Mouse (Mus musculus): Measurements from ENCODE around the gene Wdr64.

The Wdr64 gene

DNA sequence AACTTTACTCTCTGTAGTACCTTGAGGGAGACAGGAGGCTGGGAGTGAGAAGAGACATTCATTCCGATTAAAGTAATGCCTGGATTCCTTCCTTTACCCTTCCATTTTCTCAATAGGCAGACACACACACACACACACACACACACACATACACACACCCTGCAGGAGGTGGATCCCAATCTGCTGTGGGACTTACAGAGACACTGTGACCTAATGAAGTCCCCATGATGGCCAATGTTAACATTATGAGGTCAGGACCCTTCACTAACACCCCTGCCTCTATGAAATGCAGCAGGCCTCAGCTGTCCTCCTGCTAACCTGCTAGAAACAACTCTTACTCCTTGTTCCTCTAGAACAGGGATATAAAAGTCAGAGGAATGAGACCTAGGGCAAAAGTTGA, at the start of gene Wdr64:
TSS of gene Wdr64 (plus strand) at position 301 of the 400 bp plus-strand sequence.
- no peak for DNase-seq

- no peak for DNase-seq
Measured at GRCm38 (mm10) chr1:175648615-175649014, 49.8 kb upstream of the Wdr64 start.

GRCm38 (mm10) chr1:175659900-175660299, 38.5 kb upstream of the Wdr64 start:
- DNase-seq: no peak

GRCm38 (mm10) chr1:175668666-175669405, 29.6 kb upstream of the Wdr64 start:
- DNase-seq: peak; percentile 49

DNA sequence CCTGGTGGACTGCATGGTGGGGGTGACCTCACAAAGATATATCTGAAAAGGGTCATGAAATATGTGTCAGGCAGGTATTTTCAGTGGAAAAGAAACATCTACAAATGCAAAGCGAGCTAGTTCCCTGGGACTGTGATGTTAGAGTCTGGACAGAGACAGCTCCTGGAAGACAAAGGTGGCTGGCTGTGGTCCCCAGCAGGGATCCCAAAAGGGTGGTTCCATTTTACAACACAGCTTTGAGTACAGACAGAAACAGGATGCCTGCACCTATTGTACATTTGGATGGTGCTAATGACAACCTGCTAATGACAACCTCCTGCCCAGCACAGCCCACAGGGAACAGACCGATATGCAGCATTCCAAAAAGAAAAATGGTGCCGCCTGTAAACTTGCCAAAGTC, 28.9 kb upstream of the Wdr64 start:
- DNase-seq: no peak

DNA sequence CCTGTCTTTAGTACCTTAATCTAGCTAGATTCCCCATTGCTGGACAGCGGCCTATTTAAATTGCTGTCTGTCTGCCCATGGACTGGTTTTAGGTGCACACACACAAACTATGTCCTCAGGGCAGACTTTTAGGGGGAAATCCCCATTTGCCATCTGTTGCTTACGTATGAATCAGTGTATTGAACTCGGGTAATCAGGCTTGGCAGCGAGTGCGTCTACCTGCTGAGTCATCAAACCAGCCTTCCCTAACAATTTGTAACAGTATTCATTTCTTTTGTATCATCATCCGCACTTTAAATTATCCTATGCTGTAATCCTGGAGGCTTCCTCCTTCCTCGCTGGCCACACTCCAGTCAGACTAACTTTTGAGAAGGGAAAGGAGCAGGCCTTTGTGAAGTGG, 28.4 kb upstream of the Wdr64 start:
- no peak for DNase-seq

DNA sequence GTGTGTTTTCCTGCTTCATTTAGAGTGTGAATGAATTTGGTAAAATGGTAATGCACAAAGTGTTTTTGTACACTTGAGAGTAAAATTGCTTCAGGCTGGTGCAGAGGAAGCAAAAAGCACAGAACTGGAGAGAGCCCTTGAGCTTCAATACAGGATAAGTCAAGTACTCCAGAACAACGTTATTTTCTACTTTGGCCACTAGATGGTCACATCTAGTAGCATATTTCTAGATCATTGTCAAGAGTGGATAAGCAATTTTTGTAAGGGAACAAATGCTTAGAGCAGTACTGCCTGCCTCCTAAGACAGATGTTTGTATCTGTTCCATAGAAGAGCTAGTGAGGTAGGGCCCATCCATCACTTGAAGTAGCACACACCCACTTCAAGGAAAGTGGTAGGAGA, 26.8 kb upstream of the Wdr64 start:
- DNase-seq: no peak

DNA sequence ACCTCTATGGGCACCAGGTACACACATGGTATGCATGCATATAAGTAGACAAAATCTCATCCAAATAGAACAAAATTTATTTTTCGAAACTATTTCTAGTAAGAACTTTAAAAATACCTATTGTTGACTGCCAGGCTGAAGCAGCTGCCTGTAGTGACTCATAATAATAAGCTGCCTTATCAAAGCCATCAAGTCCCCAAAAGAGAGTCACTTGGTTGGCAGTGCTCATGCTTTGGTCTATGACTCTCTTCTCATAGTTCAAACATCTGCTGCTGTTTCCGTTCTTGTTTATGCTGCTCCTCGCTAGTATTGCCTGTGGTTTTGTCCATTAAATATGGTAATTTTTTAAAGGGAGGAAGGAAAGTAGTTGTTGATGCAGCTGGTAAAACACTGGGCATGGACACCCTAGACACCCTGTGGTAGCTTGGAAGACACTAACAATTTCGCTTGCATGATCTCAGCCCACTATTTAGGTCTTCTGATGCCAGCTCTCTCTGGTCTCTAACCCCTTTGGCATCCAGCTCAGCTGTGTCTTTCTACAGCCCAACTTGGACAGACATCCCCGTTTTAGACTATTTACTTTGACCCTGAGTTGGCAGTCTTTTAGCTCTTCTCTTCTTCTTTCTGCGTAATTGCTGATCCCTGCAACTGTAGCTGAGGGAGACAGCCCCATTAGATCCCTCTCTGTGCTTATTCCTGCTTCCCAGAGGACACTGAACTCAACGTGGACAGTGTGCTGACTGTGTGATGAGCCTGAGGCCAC, 24.6 kb upstream of the Wdr64 start:
- no peak for DNase-seq

DNA sequence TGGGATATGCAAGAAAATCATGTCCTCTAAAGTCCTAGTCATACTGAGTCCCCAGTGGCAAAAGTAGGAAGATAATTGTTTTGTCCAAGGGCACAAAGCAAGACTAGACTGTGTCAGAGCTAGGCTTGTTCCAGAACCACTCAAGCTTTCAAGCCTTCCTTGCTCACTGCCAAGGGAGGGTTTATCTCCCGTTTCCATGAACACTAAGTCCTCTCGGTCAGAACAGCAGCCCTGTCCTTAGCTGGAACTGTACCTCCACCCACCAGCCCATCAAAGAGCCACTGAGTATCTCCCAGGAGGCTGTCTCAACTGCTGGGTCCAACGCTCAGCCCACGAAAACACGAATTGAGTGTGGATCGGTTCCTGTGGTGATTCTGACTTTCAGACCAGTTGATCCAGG, 23.3 kb upstream of the Wdr64 start:
- no peak for DNase-seq

- DNase-seq: no peak
Measured at GRCm38 (mm10) chr1:175677459-175677858, 20.9 kb upstream of the Wdr64 start.

GRCm38 (mm10) chr1:175680995-175681394, 17.4 kb upstream of the Wdr64 start:
- no peak for DNase-seq

DNA sequence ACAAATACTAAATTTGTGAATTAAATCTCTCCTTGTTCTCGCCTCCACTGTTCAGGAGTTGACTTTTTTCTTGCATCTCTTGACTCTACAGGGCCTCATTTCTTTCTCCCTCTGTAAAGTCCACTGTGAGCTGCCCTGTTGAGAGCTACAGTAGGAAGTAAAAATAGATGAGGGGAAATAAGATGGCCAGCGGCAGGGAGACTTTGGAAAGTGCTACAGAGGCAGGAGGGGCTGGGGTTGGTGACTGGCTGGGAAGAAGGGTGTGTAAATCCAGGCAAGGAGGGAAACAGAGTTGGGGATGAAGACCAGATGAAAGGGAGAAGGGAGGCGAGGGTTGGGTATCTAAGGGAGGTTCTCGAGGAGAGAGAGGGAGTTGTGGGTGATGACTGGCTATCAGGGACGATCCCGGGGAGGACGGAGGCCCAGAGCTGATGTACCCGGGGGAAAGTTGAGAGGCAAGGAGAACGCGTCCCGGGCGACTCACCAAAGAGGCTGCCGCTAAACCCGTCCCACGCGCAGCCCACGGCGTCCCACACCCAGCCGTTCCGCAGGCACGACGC, 6.6 kb upstream of the Wdr64 start:
- DNase-seq: peak; percentile 14

GRCm38 (mm10) chr1:175692246-175692996, 6.0 kb upstream of the Wdr64 start, which contains the start of the genes Opn3 and Chml:
Opn3 (minus strand) TSS chr1:175692776.
Chml (minus strand) TSS chr1:175692901.
- DNase-seq: peak; percentile 100

DNA sequence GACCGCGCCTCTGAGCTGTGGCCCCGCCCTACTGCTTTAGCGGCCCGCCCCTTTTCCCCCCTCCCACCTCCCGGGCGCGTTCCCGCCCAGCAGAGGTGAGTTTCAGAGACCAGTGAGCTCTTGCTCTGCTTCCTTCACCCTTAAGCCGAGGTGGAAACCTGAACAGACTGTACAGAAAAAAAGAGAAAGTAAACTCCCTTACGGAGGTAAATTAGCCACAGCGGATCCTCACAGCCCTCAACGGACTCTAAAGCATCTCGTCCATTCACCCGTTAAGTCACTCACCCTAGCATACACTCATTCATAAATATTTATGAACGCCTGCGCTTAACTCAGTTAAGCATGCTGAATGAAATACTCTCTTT, 5.4 kb upstream of the Wdr64 start:
- DNase-seq: no peak

DNA sequence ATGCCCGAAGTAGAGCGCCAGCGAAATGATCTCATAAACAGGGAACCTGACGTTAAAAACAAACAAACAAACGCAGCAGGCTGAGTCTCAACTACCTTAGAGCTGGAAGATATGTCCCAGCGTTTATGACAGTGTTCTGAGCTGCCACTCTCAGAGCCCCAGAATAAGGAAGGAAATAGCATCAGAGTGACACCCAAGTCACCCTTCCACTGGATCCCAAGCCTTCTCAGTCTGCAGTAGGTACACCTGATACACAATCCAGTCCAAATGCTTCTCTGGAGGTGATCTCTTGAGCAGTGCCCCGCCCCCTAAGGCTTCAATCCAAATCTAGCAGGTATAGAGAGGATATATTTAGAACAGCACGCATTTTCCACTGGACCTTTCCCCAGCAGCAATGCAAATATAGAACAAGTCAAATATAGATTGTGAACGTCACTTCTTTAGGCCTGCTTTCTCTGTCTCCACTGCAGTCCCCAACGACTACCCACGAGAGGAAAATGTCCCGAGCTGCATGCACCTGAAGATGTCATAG, 4.9 kb upstream of the Wdr64 start:
- peak; percentile 38 for DNase-seq

- DNase-seq: no peak
Measured at GRCm38 (mm10) chr1:175699375-175699774, 982 bp downstream of the Wdr64 start.

GRCm38 (mm10) chr1:175699796-175700195, 1.4 kb downstream of the Wdr64 start:
- no peak for DNase-seq

DNA sequence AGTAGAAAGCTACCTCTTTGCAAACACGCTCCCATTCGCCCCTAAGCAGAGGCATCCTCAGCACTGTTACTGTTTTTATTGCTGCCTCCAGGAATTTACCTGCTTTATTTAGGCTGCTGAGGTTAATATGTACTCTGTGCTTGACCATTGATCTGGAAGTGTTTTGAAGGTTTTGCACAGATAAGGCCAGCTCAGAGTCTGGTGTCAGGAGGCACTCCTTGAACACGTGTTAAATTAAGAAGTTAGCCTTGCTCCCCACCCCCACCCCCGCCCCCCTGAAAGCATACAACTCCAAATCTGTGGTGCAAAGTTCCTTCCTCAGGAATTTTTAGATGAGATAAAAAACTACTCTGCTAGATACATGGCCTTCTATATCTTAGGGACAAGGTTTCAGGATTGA, 2.8 kb downstream of the Wdr64 start:
- no peak for DNase-seq

DNA sequence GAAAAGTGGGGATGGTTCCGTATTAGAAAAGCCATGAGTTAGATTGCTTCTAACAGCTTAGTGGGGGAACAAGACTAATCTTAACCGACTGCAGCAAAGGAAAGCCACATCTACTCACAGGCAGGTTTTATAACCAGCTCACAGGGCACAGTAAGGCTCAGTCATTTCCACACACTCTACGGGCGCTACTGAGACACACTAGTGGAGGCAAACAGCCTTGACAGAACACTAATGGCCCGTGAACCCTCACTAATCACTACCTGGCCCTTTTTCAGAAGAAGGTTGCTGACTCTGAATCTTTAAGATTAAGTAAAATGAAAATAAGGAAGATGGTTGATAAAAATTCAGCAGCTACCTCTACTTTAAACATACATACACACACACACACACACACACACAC, 9.2 kb downstream of the Wdr64 start:
- DNase-seq: no peak

- no peak for DNase-seq
Measured at GRCm38 (mm10) chr1:175708013-175708412, 9.6 kb downstream of the Wdr64 start.

DNA sequence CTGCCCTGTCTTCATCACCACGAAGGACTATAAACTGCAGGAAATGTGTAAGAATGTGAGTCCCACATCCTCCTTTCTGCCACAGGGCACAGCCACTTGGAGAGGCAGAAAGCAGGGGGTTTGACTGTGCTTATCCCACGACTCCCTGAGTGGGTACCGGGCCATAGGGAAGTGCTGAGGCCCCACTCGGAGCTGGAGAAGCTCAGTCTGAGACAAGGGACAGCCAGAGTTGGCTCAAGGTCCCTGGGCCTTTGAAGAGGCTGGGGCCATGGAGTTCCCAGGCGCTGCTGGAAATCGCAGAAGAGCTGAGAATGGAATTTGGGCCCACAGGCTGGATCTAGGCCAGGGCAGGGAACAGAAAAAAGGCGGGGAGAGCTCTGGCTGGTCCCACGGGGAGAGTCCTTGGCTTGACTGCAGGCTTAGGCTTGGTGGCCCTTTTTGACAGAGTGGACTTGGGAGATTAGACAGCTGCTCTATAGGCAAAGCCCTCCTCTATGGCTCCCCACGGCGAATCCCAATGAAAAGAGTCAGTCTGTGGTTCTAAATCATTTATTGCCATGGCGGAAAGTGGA, 14.0 kb downstream of the Wdr64 start:
- no peak for DNase-seq

GRCm38 (mm10) chr1:175716832-175717231, 18.4 kb downstream of the Wdr64 start:
- no peak for DNase-seq

DNA sequence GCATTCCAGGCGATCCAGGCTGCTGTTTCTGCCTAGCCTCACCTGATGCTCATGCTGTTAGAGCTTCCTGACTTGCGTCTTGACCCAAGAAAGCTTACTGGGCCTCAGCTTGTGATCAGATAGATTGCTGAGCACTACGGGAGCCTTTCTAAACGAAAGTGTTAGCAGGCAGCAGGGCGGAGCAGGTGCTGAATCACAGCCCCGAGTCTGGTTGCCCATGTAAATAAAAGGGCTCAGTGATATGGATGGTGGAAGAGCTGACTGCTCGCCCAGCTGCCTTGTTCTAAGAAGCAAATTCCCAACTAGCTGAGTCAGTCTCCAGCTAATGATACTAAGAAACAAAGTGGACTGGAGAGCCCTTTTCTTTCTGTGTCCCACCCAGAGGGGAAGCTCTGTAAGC, 27.4 kb downstream of the Wdr64 start:
- DNase-seq: no peak

All from kidney, adult 9 months (tissue).